Mouse (Mus musculus) liver, adult 2 months (tissue): ENCODE data around the gene Smurf2. TPM values are rescaled to one million over a fixed set of nuclear protein-coding genes. Genes with fewer than 3 reads are reported as not detected.
A peak's percentile ranks its signal among the peaks of the same experiment; 100 is the strongest.

Source experiments
- DNase-seq: peaks from one replicate; pipeline ENCODE4 v3.0.0-alpha.2; 2011; ENCODE audit warnings: low read depth, low spot score; ENCODE audit errors: extremely low read depth
- H3K27ac ChIP-seq: fragments of 200-500 bp; replicated peaks from 2 replicates; pipeline ENCODE4 v1.5.1; 2012; ENCODE audit warnings: low read depth, mild to moderate bottlenecking, control low read depth, inconsistent platforms, low read length; ENCODE audit not compliant: insufficient read depth
- H3K27me3 ChIP-seq: fragments of 200-500 bp; 2 replicates; pipeline ENCODE4 v1.6.1; 2012; ENCODE audit warnings: mild to moderate bottlenecking, moderate library complexity, low read length, inconsistent platforms; ENCODE audit not compliant: control insufficient read depth, insufficient read depth
- H3K36me3 ChIP-seq: fragments of 200-500 bp; 2 replicates; pipeline ENCODE4 v1.6.1; 2012; ENCODE audit warnings: low read length, inconsistent platforms; ENCODE audit not compliant: control insufficient read depth, insufficient read depth
- H3K4me1 ChIP-seq: fragments of 200-500 bp; 2 replicates; pipeline ENCODE4 v1.6.1; 2011; ENCODE audit warnings: low read length; ENCODE audit not compliant: control insufficient read depth, insufficient read depth
- H3K4me3 ChIP-seq: fragments of 200-500 bp; 2 replicates; pipeline ENCODE4 v1.5.1; 2011; ENCODE audit warnings: low read depth, mild to moderate bottlenecking, control low read depth, low read length, moderate library complexity; ENCODE audit not compliant: insufficient read depth
- H3K79me2 ChIP-seq: fragments of 200-500 bp; 2 replicates; pipeline ENCODE4 v1.6.1; 2012; ENCODE audit warnings: inconsistent platforms, mild to moderate bottlenecking, low read length, moderate library complexity; ENCODE audit not compliant: control insufficient read depth, insufficient read depth
- H3K9ac ChIP-seq: fragments of 200-500 bp; 2 replicates; pipeline ENCODE4 v1.6.1; 2012; ENCODE audit warnings: low read depth, mild to moderate bottlenecking, control low read depth, inconsistent platforms, low read length
- CTCF ChIP-seq: fragments of 200-500 bp; IDR thresholded peaks from 2 replicates; pipeline ENCODE4 v1.5.1; 2011; ENCODE audit warnings: low read depth, low read length, control low read depth
- POLR2A ChIP-seq: fragments of 200-500 bp; IDR thresholded peaks from 2 replicates; pipeline ENCODE4 v1.6.1; 2011; ENCODE audit warnings: low read length, control low read depth; ENCODE audit not compliant: insufficient read depth; ENCODE audit errors: extremely low read depth
- WGBS: fragments of 180-500 bp; shearing (Covaris S2); methylation state at CpG from one replicate; pipeline ENCODE4 v1.1.7; 2018; 5-methylcytosine and 5-hydroxymethylcytosine counted together
- polyA plus RNA-seq: library from polyadenylated mRNA; depleted of rRNA; stranded (reverse); fragments of >200 nt; gene quantifications from 2 replicates; pipeline ENCODE4 v1.2.3, GENCODE M21; 2012; rRNA removed
- total RNA-seq: library from RNA; depleted of rRNA; stranded (reverse); fragments of >200 nt; gene quantifications from 2 replicates; pipeline ENCODE4 v1.2.3, GENCODE M21; 2014; rRNA removed

Smurf2 gene
- total RNA-seq (29.7 and 29.9 TPM in 2 replicates), polyA plus RNA-seq (6.4 and 7.2 TPM in 2 replicates)

DNA sequence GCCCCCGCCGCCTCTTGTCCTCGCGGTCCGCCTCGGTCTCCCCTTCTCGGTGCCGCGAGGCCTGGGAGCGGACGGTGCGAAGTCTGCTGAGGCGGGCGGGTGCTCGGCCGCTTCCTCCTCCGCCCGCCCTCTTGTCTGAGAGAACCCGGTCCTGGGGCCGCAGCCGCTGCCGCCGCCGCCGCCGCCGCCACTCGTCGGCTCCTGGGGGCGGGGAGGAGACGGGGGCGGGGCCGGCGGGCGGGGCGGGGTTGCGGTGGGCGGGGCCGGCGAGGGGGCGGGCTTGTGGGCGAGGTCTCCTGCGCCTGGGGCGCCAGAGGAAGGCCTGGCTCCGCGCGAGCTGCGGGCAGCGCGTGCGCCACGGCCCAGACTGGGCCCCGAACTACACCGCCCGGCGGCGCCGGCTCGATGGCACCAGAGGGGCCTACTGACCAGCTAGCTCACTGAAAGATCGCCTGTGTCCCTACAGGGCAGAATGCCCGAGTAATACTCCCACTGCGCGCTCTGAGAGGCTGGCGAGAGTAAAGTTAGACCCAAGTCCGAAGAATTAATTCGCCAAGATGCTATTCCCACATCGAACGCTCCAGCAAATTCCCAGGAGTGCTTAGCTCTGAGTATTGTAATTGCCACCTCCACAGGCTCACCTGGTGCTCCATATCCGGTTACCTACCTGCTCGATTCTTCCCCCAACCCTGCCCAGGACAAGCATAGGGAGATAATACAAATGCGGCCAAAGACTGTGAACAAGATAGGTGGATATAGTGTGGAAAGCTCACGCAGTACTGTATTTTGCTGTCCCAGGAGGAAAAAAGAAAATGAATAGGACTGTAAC is at the start of gene Smurf2:
Gene Smurf2 (minus strand): TSS at position 165 of the 829 bp plus-strand sequence.
- Histone ChIP-seq H3K4me3 (peak within 1 kb of the TSS; percentile 97), H3K9ac (peak within 1 kb of the TSS; percentile 98), H3K79me2 (peaks cover 13% of the 10 kb centered on the region), H3K27me3 (no peaks in the 10 kb centered on the region), H3K27ac (peak within 1 kb of the TSS; percentile 97), H3K36me3 (no peaks in the 10 kb centered on the region), H3K4me1 (peaks cover 10% of the 10 kb centered on the region)
- TF ChIP-seq CTCF (0 out of 2 replicates have a peak, but pooled peaks have one; percentile 18), POLR2A (peak; percentile 86)
- 5% methylated on average over 36 of the region's 72 CpGs for WGBS
- DNase-seq = peak; percentile 68

DNA sequence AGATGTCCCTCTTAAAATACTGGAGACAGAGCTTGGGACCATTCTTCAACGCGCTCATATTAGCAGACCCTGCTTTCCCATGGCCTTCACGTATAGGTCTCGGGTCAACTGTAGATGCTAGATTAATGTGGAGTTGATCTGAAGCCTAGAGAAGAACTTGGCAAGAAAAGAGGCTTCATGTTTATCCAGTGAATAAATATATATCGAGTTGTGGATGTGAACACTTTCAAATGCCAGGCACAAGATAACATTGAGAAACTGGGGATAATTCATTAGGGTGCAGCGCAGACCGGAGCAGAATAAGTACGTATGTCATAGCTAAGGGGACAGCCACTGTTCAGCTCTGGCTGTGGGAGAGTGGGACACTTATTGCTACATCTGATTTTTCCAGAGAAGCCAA is 49.3 kb upstream of the Smurf2 start:
- no peak overlapping the region for H3K9ac ChIP-seq
- H3K79me2 ChIP-seq = no peaks in the 10 kb centered on the region
- H3K4me3 ChIP-seq = no peak overlapping the region
- no peaks in the 10 kb centered on the region for H3K4me1 ChIP-seq
- WGBS = 88% methylated on average over 8 of the region's 8 CpGs
- DNase-seq = no peak
- TF ChIP-seq POLR2A = no peak
- no peak for TF ChIP-seq CTCF
- no peaks in the 10 kb centered on the region for H3K27me3 ChIP-seq
- no peak overlapping the region for H3K27ac ChIP-seq
- no peaks in the 10 kb centered on the region for H3K36me3 ChIP-seq

DNA sequence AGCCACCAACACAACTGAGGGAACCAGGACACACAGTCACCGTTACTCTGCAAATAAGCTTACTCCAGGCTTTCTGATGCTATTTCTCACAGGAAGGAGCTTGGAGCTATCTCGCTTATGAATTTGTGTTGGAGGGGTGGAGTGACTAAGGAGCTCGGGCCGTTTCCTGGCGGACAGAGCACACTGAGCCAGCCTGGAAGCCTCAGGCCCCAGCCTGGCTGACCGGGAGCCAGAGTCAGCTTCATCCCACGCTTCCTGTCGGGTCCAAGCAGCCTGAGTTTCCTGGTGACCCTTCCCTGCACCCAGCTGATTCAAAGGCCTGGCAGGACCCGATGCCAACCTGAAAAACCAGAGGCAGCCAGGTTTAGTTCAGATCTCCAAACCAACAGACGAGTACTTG is 47.1 kb upstream of the Smurf2 start:
- no peaks in the 10 kb centered on the region for H3K4me1 ChIP-seq
- no peak for DNase-seq
- H3K27me3 ChIP-seq = no peaks in the 10 kb centered on the region
- no peaks in the 10 kb centered on the region for H3K79me2 ChIP-seq
- no peak overlapping the region; the same call in 1 of the 2 replicates for H3K27ac ChIP-seq
- H3K36me3 ChIP-seq = no peaks in the 10 kb centered on the region
- H3K9ac ChIP-seq = no peak overlapping the region
- 41% methylated on average over 10 of the region's 10 CpGs for WGBS
- no peak for TF ChIP-seq POLR2A
- TF ChIP-seq CTCF = no peak
- H3K4me3 ChIP-seq = no peak overlapping the region

DNA sequence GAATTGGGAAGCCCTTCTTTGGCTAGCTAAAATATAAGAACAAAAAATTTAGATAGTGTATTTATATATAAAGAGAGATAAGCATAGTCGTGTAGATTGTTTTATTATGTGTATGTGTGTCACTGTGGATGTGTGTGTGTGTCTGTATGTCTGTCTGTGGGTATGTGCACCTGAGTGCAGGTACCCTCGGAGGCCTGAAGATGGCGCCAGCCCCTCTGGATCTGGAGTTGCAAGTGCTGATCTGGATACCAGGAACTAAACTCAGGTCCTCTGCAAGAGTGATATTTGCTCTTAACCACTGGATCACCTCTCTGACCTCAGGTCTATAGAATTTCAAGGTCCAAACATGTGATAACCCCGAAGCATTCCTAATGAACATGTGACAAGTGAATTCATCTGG is 45.4 kb upstream of the Smurf2 start:
- H3K79me2 ChIP-seq = no peaks in the 10 kb centered on the region
- no peak overlapping the region for H3K4me3 ChIP-seq
- no peaks in the 10 kb centered on the region for H3K36me3 ChIP-seq
- no peaks in the 10 kb centered on the region for H3K27me3 ChIP-seq
- TF ChIP-seq CTCF = peak; percentile 42; the same call in 1 of the 2 replicates
- TF ChIP-seq POLR2A = no peak
- 0 out of 2 replicates have a peak, but pooled peaks cover 5% of the 10 kb centered on the region for H3K4me1 ChIP-seq
- no peak for DNase-seq
- no peak overlapping the region for H3K9ac ChIP-seq
- WGBS = 90% methylated on average over 4 of the region's 4 CpGs
- H3K27ac ChIP-seq = no peak overlapping the region

DNA sequence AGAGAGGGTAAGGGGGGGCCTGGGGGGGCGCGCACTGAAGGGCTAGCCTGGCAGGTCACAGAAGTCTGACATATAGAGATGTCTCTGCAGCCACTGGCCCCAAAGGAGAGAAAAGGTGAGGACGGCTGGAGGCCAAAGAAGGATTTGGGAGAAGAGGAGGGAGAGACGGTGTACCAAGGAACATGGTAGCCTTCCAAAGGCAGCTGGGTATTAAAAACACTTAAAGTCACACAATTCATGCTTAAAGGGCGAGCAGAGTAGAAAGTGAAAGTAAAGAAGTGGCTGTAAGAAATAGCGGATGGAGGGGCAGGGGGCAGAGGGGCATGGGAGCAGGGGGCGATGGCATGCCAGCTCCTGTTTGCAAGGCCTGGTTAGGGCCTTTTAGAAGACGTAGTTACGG is 41.8 kb upstream of the Smurf2 start:
- WGBS = 85% methylated on average over 9 of the region's 9 CpGs

More for the DNA sequence above, 41.8 kb upstream of the Smurf2 start:
- H3K36me3 ChIP-seq = no peaks in the 10 kb centered on the region
- no peak overlapping the region for H3K27ac ChIP-seq
- H3K4me1 ChIP-seq = peaks cover 12% of the 10 kb centered on the region; the same call in 1 of the 2 replicates
- no peaks in the 10 kb centered on the region for H3K27me3 ChIP-seq
- DNase-seq = no peak
- H3K79me2 ChIP-seq = no peaks in the 10 kb centered on the region
- H3K9ac ChIP-seq = no peak overlapping the region
- TF ChIP-seq POLR2A (no peak), CTCF (no peak)
- no peak overlapping the region for H3K4me3 ChIP-seq
